Mouse (Mus musculus) small intestine, adult 2 months (tissue): ENCODE measurements around the gene Homez.
A peak's percentile ranks its signal among the peaks of the same experiment; 100 is the strongest.

Experiments
- CTCF ChIP-seq: fragments of 200-500 bp; IDR thresholded peaks from 2 replicates; pipeline ENCODE4 v1.5.1; 2012; ENCODE audit warnings: low read depth, mild to moderate bottlenecking, control low read depth, inconsistent platforms, low read length, moderate library complexity, mixed read lengths; ENCODE audit not compliant: insufficient replicate concordance, insufficient read length; ENCODE audit errors: extremely low read depth
- POLR2A ChIP-seq: fragments of 200-500 bp; IDR thresholded peaks from 2 replicates; pipeline ENCODE4 v1.6.1; 2012; ENCODE audit warnings: low read depth, mild to moderate bottlenecking, control low read depth, inconsistent platforms, low read length, moderate library complexity

DNA sequence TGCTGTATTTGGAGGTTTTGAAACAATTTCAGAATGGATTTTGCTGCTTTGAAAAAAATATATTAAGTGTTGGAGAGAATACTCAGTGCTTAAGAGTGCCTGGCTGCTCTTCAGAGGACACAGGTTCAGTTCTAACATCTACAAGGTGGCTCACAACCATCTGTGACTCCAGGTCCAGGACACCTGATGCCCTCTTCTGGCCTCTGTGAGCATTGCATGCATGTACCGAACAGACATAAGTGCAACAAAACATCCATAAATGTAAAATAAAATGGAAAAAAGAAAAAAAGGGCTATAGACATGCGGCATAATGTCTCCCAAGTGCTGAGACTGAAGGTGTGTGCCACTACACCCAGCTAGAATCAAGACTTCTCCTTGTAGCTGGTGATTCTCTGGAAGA, 10.2 kb downstream of the Homez start:
- TF ChIP-seq CTCF (peak; percentile 70; the same call in 1 of the 2 replicates), POLR2A (no peak)
